In the genomic region with DNA sequence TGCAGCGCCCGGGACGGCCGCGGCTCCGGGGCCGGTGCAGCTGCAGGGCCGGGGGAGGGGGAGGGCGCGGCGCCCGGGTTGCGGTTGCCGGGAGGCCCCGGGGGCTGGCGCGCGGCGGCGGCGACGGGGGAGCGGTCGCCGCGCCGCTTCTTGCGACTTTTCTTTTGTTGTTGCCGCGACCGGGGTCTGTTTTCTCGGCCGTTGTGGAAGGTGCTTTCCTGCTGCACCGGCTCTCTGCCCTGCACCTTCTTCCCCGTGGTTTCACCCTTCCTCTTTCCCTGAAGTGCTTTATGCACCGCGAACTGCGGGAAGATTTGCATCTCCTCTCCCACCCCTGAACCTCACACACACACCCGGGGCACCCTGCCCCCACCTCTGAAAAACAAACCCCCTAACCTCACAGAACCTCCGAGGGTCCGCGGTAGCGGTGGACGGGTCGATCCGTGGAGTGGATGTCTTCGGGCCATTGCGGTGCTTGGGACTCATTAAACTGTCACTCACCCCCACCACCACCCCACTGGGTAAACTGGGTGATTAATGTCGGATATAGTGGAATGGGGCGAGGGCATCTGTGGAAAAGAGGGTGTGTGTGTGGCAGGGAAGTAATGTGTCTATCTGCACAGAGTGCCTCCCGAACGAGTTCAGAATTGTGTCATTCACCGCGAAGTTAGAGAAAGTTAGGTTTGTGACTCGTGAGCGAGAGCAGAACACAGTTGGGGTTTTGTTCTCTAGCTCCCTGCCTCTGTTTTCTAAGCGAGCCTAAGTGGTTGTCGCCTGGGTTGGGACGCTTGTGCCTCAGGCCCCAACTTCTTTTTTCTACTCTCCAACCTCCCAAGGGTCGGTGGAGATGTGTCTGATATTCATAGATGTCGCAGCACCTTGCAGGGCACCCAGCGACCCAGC, we compare ENCODE assay signal across 8 mouse cellular contexts. TPM values are rescaled to one million over a fixed set of nuclear protein-coding genes. Genes with fewer than 3 reads are reported as not detected.
A peak's percentile ranks its signal among the peaks of the same experiment; 100 is the strongest.
DNase-seq lines count a peak whose midpoint lies in the region; ATAC-seq and TF ChIP-seq lines count a peak whose summit lies in the region.

No protein-coding gene starts in this region.

- peaks cover 38% of the 10 kb centered on the region for H3K4me1 ChIP-seq in embryonic facial prominence, embryonic 12.5 days
- peaks cover 50% of the 10 kb centered on the region for H3K4me1 ChIP-seq in limb, embryonic 12.5 days (replicated peaks)
- peaks cover 54% of the 10 kb centered on the region for H3K4me1 ChIP-seq in midbrain, embryonic 13.5 days (replicated peaks)
- no peaks in the 10 kb centered on the region for H3K4me1 ChIP-seq in stomach, postnatal 0 days (replicated peaks; ENCODE audit: control insufficient read depth, insufficient read depth)

- peak; percentile 6 for ATAC-seq in CD4-positive, CD25-positive, alpha-beta regulatory T cell, adult 4 months
- no peak for ATAC-seq in embryonic facial prominence, embryonic 12.5 days (ENCODE audit: insufficient number of reproducible peaks, insufficient read depth, low FRiP score, low TSS enrichment)
- no peak for ATAC-seq in limb, embryonic 12.5 days (ENCODE audit: insufficient number of reproducible peaks, insufficient read depth, low FRiP score, low TSS enrichment, low read depth)
- no peak for ATAC-seq in midbrain, embryonic 13.5 days
- no peak for ATAC-seq in stomach, postnatal 0 days (ENCODE audit: low FRiP score, low TSS enrichment)

- peak overlapping the region; percentile 95 for H3K27ac ChIP-seq in embryonic facial prominence, embryonic 12.5 days
- peak overlapping the region; percentile 94 for H3K27ac ChIP-seq in limb, embryonic 12.5 days
- peak overlapping the region; percentile 99 for H3K27ac ChIP-seq in midbrain, embryonic 13.5 days
- peak overlapping the region; percentile 96 for H3K27ac ChIP-seq in stomach, postnatal 0 days (replicated peaks)

- no peak for TF ChIP-seq CTCF in stomach, postnatal 0 days (IDR thresholded peaks at IDR 0.05; ENCODE audit: low read depth)

- H3K9me3 ChIP-seq in embryonic facial prominence, embryonic 12.5 days = no peaks in the 10 kb centered on the region
- no peaks in the 10 kb centered on the region for H3K9me3 ChIP-seq in limb, embryonic 12.5 days
- H3K9me3 ChIP-seq in midbrain, embryonic 13.5 days = no peaks in the 10 kb centered on the region
- no peaks in the 10 kb centered on the region for H3K9me3 ChIP-seq in stomach, postnatal 0 days (ENCODE audit: control insufficient read depth, low read length)

- under 1% methylated on average over 37 of the region's 62 CpGs for whole genome bisulfite sequencing in embryonic facial prominence, embryonic 12.5 days
- WGBS in limb, embryonic 12.5 days = 2% methylated on average over 42 of the region's 62 CpGs
- WGBS in midbrain, embryonic 13.5 days = under 1% methylated on average over 54 of the region's 62 CpGs
- 2% methylated on average over 44 of the region's 62 CpGs for WGBS in stomach, postnatal 0 days

- no peak for TF ChIP-seq EP300 in stomach, postnatal 0 days (optimal IDR thresholded peaks at IDR 0.05)

- peak overlapping the region; percentile 76 for H3K4me3 ChIP-seq in embryonic facial prominence, embryonic 12.5 days
- H3K4me3 ChIP-seq in limb, embryonic 12.5 days (replicated peaks) = peak overlapping the region; percentile 72
- H3K4me3 ChIP-seq in midbrain, embryonic 13.5 days (replicated peaks) = peak overlapping the region; percentile 86
- peak overlapping the region; percentile 68 for H3K4me3 ChIP-seq in stomach, postnatal 0 days (ENCODE audit: low read depth, low read length)

- H3K27me3 ChIP-seq in embryonic facial prominence, embryonic 12.5 days = no peaks in the 10 kb centered on the region
- no peaks in the 10 kb centered on the region for H3K27me3 ChIP-seq in limb, embryonic 12.5 days
- H3K27me3 ChIP-seq in midbrain, embryonic 13.5 days = no peaks in the 10 kb centered on the region
- no peaks in the 10 kb centered on the region for H3K27me3 ChIP-seq in stomach, postnatal 0 days (ENCODE audit: control insufficient read depth, insufficient read depth, low read length)

- H3K4me2 ChIP-seq in embryonic facial prominence, embryonic 12.5 days (replicated peaks) = peak overlapping the region; percentile 70
- peak overlapping the region; percentile 89 for H3K4me2 ChIP-seq in limb, embryonic 12.5 days
- H3K4me2 ChIP-seq in midbrain, embryonic 13.5 days (replicated peaks) = peak overlapping the region; percentile 82
- H3K4me2 ChIP-seq in stomach, postnatal 0 days (replicated peaks; ENCODE audit: low read depth) = peak overlapping the region; percentile 74

- DNase-seq in ZHBTc4 (ENCODE audit: low read depth, low spot score) = peak; percentile 32
- DNase-seq in heart, postnatal 4 days = peak; percentile 27
- peak; percentile 48 for DNase-seq in stomach, postnatal 0 days (ENCODE audit: low spot score)
- no peak for DNase-seq in layer of hippocampus, adult 18-20 months (ENCODE audit: low spot score in 2 of 2)

- H3K36me3 ChIP-seq in embryonic facial prominence, embryonic 12.5 days = peaks cover 9% of the 10 kb centered on the region
- H3K36me3 ChIP-seq in limb, embryonic 12.5 days = peaks cover 11% of the 10 kb centered on the region
- peaks cover 5% of the 10 kb centered on the region for H3K36me3 ChIP-seq in midbrain, embryonic 13.5 days
- peaks cover 10% of the 10 kb centered on the region for H3K36me3 ChIP-seq in stomach, postnatal 0 days (ENCODE audit: control insufficient read depth, insufficient read depth, low read length)

- peak overlapping the region; percentile 87 for H3K9ac ChIP-seq in embryonic facial prominence, embryonic 12.5 days
- H3K9ac ChIP-seq in limb, embryonic 12.5 days (replicated peaks) = peak overlapping the region; percentile 91
- peak overlapping the region; percentile 93 for H3K9ac ChIP-seq in midbrain, embryonic 13.5 days (replicated peaks)
- peak overlapping the region; percentile 91 for H3K9ac ChIP-seq in stomach, postnatal 0 days (ENCODE audit: low read length)

RNA-seq across cellular contexts. Expression of gene Zbtb18, which starts 0.9 kb away (rescaled TPM):
- polyA plus RNA-seq in CD4-positive, CD25-positive, alpha-beta regulatory T cell, adult 4 months (2017; shearing (Covaris generic)) = 1 to 10 TPM; 1.7 to 3.2 TPM
- polyA plus RNA-seq in embryonic facial prominence, embryonic 12.5 days (2016; fragmentation: Nextera tagmentation; extraction: Ambion mirVana) = 3.5 and 3.6 TPM in 2 replicates
- 10 to 100 TPM; 44.2 to 49.7 TPM for total RNA-seq in heart, postnatal 4 days (2021)
- polyA plus RNA-seq in limb, embryonic 12.5 days (2016; fragmentation: Nextera tagmentation; extraction: Ambion mirVana) = 2.0 and 3.3 TPM in 2 replicates
- 14.0 and 20.6 TPM in 2 replicates for polyA plus RNA-seq in midbrain, embryonic 13.5 days (2015; fragmentation: Nextera tagmentation; extraction: Ambion mirVana)
- 1.4 and 1.6 TPM in 2 replicates for polyA plus RNA-seq in stomach, postnatal 0 days (2015; fragmentation: Nextera tagmentation; extraction: Ambion mirVana)
- 100 to 1,000 TPM; 537 TPM for total RNA-seq in layer of hippocampus, adult 18-20 months (2021)

Comparison
In these comparisons a context has a peak if more than half of its experiments do, and no peak if none do; other contexts are left out.
1. DNase-seq: peak in ZHBTc4 (single experiment), heart, postnatal 4 days (single experiment) and stomach, postnatal 0 days (single experiment); none in layer of hippocampus, adult 18-20 months (0 of 2).
2. Peak in every context shown above with its lines, with median percentiles within 50 percentile points of each other: H3K27ac ChIP-seq, H3K4me2 ChIP-seq, H3K4me3 ChIP-seq and H3K9ac ChIP-seq.